Mouse (Mus musculus): ENCODE results near the gene Sox21.

GRCm38 (mm10) chr14:118233786-118234540, 2.9 kb downstream of the Sox21 start:
- TF ChIP-seq POLR2A (IDR thresholded peaks at IDR 0.05; ENCODE audit: borderline replicate concordance, extremely low read depth, insufficient read depth, insufficient read length, poor library complexity, severe bottlenecking) = no peak
- TF ChIP-seq CTCF (IDR thresholded peaks at IDR 0.05; ENCODE audit: borderline replicate concordance, extremely low read depth, insufficient read depth, insufficient read length) = no peak

Data from brain, embryonic 14.5 days (tissue).